Mouse (Mus musculus) ES-CJ7 (cell line): ENCODE results near the gene Prune1.
"Not testable (repeated sequence)": the region's sequence is repeated elsewhere in the genome, so short reads cannot be mapped to it uniquely, and the experiment has no call there.

Source experiments
- DNase-seq: peaks from one replicate; pipeline ENCODE4 v3.0.0; 2011; ENCODE audit warnings: low read depth, low spot score

Prune1 gene

DNA sequence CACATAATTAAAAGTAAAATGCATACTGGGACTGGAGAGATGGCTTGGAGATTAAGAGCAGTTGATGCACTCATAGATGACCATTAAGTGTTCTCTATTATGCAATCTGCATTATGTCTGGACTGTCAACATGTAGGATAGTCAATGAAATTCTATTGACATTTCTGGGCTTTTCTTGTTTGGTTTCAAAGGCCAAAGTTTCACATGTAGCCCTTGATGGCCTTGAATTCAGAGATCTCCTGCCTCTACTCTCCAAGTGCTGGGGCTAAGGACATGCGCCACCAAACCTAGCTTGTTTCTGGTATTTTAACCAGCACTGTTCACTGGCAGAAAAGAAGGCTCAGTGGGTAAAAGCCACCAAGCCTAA is 68.3 kb downstream of the Prune1 start:
- DNase-seq = no peak

DNA sequence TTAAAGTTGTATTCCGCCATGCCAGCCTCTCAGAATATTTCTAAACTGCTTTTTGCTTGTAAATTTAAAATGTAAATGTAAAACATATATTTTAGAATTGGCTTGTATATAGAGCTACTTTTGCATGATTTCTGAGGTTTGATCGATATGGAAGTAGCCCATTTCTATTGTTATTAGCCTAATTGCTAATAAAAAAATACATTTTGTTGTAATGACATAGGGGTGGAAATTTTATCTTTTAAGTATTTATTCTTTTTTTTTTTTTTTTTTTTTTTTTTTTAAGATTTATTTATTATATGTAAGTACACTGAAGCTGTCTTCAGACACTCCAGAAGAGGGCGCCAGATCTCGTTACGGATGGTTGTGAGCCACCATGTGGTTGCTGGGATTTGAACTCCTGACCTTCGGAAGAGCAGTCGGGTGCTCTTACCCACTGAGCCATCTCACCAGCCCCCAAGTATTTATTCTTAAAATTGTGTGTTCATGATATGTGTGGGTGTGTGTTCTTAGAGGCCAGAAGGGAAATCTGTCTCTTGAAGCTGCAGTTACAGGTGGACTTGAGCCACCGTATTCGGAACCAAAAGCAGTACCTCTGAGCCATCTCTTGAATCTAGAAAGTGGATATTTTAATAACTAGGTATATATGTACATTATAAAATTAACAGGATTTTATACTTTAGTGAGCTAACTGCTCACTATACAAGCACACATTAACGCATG is 68.8 kb downstream of the Prune1 start:
- DNase-seq = not testable (repeated sequence)

DNA sequence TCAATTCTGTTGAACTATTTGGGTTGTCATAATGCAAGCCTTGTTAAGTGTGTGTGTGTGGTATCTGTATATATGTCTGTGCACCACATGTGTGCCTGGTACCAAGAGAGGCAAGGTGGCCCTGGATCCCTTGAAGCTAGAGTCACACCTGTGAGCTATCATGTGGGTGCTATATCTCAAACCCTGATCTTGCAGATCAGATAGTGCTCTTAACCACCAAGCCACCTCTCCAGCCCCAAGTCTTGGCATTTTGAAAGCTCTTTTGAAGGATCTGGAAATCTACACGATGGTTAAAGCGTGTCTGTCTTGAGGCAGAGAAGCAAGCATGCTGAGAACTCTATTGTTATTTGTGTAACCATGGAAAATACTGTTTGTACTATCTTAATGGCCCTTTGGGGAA is 71.3 kb downstream of the Prune1 start:
- no peak for DNase-seq

DNA sequence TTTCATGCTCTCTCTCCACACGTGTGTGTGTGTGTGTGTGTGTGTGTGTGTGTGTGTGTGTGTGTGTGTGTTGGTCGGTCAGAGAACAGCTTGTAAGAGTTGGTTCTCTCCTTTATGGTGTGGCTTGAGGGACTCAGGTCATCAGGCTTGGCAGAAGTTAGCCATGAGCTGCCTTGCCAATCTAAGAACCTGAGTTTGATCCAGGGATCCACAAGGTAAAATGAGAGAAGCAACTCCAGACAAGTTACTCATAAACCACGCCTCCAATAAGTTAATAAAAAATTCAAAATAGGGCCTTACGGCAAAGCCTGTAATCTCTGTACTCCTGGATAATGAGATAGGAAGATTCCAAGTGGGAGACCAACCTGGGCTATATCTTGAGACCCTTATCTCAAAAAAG is 73.6 kb downstream of the Prune1 start:
- no peak for DNase-seq

DNA sequence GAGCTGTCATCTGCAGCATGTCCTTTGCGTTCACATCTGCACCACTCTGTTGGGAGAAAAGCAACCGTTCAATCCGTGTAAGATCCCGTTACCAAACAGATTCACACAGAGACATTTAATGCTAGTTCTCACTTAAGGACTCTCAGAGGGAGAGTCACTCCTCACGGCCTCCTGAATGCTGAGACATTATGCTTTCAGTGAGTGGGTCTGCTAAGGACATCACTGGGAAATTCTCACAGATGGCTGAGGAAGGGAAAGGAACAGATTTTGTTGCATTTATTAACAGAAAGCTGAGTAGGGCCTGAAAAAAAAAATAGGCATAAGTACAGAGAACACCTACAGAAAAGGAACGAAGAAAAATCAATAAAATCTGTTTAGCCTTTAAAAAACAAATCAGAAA is 78.0 kb downstream of the Prune1 start:
- no peak for DNase-seq
